Mouse (Mus musculus) urinary bladder, postnatal 4 days (tissue): ENCODE data around the gene Fpr2.
"Not testable (repeated sequence)": the region's sequence is repeated elsewhere in the genome, so short reads cannot be mapped to it uniquely, and the experiment has no call there.

Experiments
- DNase-seq, 2 experiments: peaks; one replicate each; pipeline ENCODE4 v3.0.0; 2021 to 2022; ENCODE audit warnings: low spot score in 2 of 2

Gene Fpr2

GRCm38 (mm10) chr17:17887774-17888248 is at the start of gene Fpr2, which contains the start of gene Fpr3:
Fpr2 (plus strand) TSS chr17:17887824.
Fpr3 (plus strand) TSS chr17:17887852.
- no peak for DNase-seq

GRCm38 (mm10) chr17:17837919-17838701 is 49.5 kb upstream of the Fpr2 start:
- DNase-seq = peak; percentile 91 to 94

- no peak for DNase-seq
Measured at GRCm38 (mm10) chr17:17839276-17839675, 48.3 kb upstream of the Fpr2 start.

- no peak for DNase-seq
Measured at GRCm38 (mm10) chr17:17840796-17841195, 46.8 kb upstream of the Fpr2 start.

- no peak for DNase-seq
Measured at GRCm38 (mm10) chr17:17843534-17844261, 43.9 kb upstream of the Fpr2 start.

- not testable (repeated sequence) for DNase-seq
Measured at GRCm38 (mm10) chr17:17844606-17845005, 43.0 kb upstream of the Fpr2 start.

- DNase-seq = no peak
Measured at GRCm38 (mm10) chr17:17845187-17846027, 42.2 kb upstream of the Fpr2 start.

GRCm38 (mm10) chr17:17848988-17849387 is 38.6 kb upstream of the Fpr2 start:
- DNase-seq = no peak

GRCm38 (mm10) chr17:17849906-17850712 is 37.5 kb upstream of the Fpr2 start:
- no peak for DNase-seq

GRCm38 (mm10) chr17:17855064-17855838 is 32.4 kb upstream of the Fpr2 start, which contains the start of gene Has1:
Has1 (minus strand) TSS chr17:17855205.
- DNase-seq = no peak

GRCm38 (mm10) chr17:17856612-17857011 is 31.0 kb upstream of the Fpr2 start:
- no peak for DNase-seq

- no peak for DNase-seq
Measured at GRCm38 (mm10) chr17:17857446-17857845, 30.2 kb upstream of the Fpr2 start.

- no peak for DNase-seq
Measured at GRCm38 (mm10) chr17:17860110-17860509, 27.5 kb upstream of the Fpr2 start.

GRCm38 (mm10) chr17:17862360-17862759 is 25.3 kb upstream of the Fpr2 start:
- no peak for DNase-seq

- no peak for DNase-seq
Measured at GRCm38 (mm10) chr17:17865168-17865567, 22.5 kb upstream of the Fpr2 start.

GRCm38 (mm10) chr17:17866801-17867469 is 20.7 kb upstream of the Fpr2 start:
- no peak for DNase-seq

GRCm38 (mm10) chr17:17870892-17871550 is 16.6 kb upstream of the Fpr2 start:
- no peak for DNase-seq

- DNase-seq = no peak
Measured at GRCm38 (mm10) chr17:17871697-17872096, 15.9 kb upstream of the Fpr2 start.

- DNase-seq = no peak
Measured at GRCm38 (mm10) chr17:17879347-17879746, 8.3 kb upstream of the Fpr2 start.
